Mouse (Mus musculus): Measurements from ENCODE around the gene Orm2.

DNA sequence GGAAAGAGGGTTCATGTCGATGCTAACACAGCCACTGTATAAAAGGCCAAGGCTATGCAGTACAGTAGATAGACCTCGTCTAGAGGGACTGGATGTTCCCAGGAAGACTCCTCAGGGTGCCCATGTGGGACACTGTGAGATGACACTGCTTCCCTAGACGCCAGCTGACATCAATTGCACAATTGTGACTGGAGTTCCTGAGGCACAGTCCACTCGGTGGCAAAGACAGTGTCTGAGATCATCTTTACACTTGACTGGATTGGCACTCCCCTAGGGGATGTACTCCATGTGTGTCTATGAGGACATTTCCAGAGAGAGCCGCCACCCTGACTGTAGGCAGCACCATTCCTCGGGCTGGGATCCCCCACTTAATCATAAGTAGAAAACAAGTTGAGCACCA is 13.7 kb upstream of the Orm2 start:
- no peak for TF ChIP-seq ZMIZ1 (IDR thresholded peaks at IDR 0.05; ENCODE audit: low read depth, low read length)
- no peak for TF ChIP-seq USF1 (IDR thresholded peaks at IDR 0.05; ENCODE audit: low read depth, low read length)
- no peak for TF ChIP-seq MAFK (IDR thresholded peaks at IDR 0.05; ENCODE audit: insufficient replicate concordance, low read length)
- no peak for TF ChIP-seq IRF4 (IDR thresholded peaks at IDR 0.05; ENCODE audit: low read depth, low read length)
- TF ChIP-seq TCF12 (IDR thresholded peaks at IDR 0.05; ENCODE audit: low read depth, low read length): no peak
- no peak for TF ChIP-seq NELFE (IDR thresholded peaks at IDR 0.05; ENCODE audit: low read depth, low read length)
- TF ChIP-seq CTCF (conservative IDR thresholded peaks at IDR 0.05 in 1 of 2, IDR thresholded peaks at IDR 0.05 in 1 of 2; ENCODE audit: low read depth in 2 of 2, low read length in 2 of 2): no peak
- TF ChIP-seq POLR2A (IDR thresholded peaks at IDR 0.05; ENCODE audit: low read depth, low read length): no peak
- no peak for TF ChIP-seq MAX (IDR thresholded peaks at IDR 0.05; ENCODE audit: low read length)
- no peak for TF ChIP-seq EP300 (IDR thresholded peaks at IDR 0.05; ENCODE audit: low read length)
- no peak for TF ChIP-seq RAD21 (IDR thresholded peaks at IDR 0.05; ENCODE audit: low read depth, low read length)
- TF ChIP-seq BHLHE40 (IDR thresholded peaks at IDR 0.05; ENCODE audit: low read depth, low read length): no peak

Measured in CH12.LX (cell line).